Mouse (Mus musculus) intestine, embryonic 14.5 days (tissue): Measurements from ENCODE around the gene Angpt4. TPM values are rescaled to one million over a fixed set of nuclear protein-coding genes. Genes with fewer than 3 reads are reported as not detected.

Source experiments
- ATAC-seq: fragments of 200-750 bp; cut with Nextera tagmentation; replicated peaks from 2 replicates; pipeline ENCODE4 v1.8.0; 2017; ENCODE audit warnings: low read depth, moderate number of reproducible peaks, moderate TSS enrichment, moderate library complexity; ENCODE audit not compliant: low FRiP score, low TSS enrichment
- DNase-seq: peaks from one replicate; pipeline ENCODE4 v3.0.0-alpha.2; 2018; ENCODE audit warnings: low spot score
- H3K27ac ChIP-seq: fragments of 300-500 bp; sonication (generic); 2 replicates; pipeline ENCODE4 v1.5.1; 2014; ENCODE audit warnings: low read depth, mild to moderate bottlenecking, control low read depth
- H3K27me3 ChIP-seq: fragments of 300-500 bp; sonication (generic); replicated peaks from 2 replicates; pipeline ENCODE4 v1.6.1; 2014; ENCODE audit warnings: low read length, control low read depth; ENCODE audit not compliant: control insufficient read depth, insufficient read depth
- H3K36me3 ChIP-seq: fragments of 300-500 bp; sonication (generic); 2 replicates; pipeline ENCODE4 v1.6.1; 2014; ENCODE audit warnings: low read length, control low read depth; ENCODE audit not compliant: control insufficient read depth, insufficient read depth
- H3K4me1 ChIP-seq: fragments of 300-500 bp; sonication (generic); replicated peaks from 2 replicates; pipeline ENCODE4 v1.6.1; 2014; ENCODE audit warnings: low read length, control low read depth, mixed read lengths; ENCODE audit not compliant: control insufficient read depth, insufficient read depth
- H3K4me2 ChIP-seq: fragments of 300-500 bp; sonication (generic); 2 replicates; pipeline ENCODE4 v1.6.1; 2014; ENCODE audit warnings: low read length
- H3K4me3 ChIP-seq: fragments of 300-500 bp; sonication (generic); 2 replicates; pipeline ENCODE4 v1.5.1; 2014; ENCODE audit warnings: low read depth, low read length, control low read depth, mixed read lengths
- H3K9ac ChIP-seq: fragments of 300-500 bp; sonication (generic); 2 replicates; pipeline ENCODE4 v1.6.1; 2014; ENCODE audit warnings: mild to moderate bottlenecking, low read length
- H3K9me3 ChIP-seq: fragments of 300-500 bp; sonication (generic); 2 replicates; pipeline ENCODE4 v1.6.1; 2016; ENCODE audit warnings: low read length, control low read depth; ENCODE audit not compliant: control insufficient read depth
- WGBS: fragments of 180-500 bp; shearing (Covaris S2); extraction: QIAGEN DNeasy Blood & Tissue Kit; methylation state at CpG from one replicate; pipeline ENCODE4 v1.1.7; 2014; 5-methylcytosine and 5-hydroxymethylcytosine counted together
- polyA plus RNA-seq: library from polyadenylated mRNA; unstranded; fragments of >200 nt; fragmentation: Nextera tagmentation; extraction: Ambion mirVana; gene quantifications from 2 replicates; pipeline ENCODE4 v1.2.1, GENCODE M21; 2014

The Angpt4 gene
- polyA plus RNA-seq, 1 experiment from 2014 or later, result 1.2 TPM

GRCm38 (mm10) chr2:151961284-151962196 lies 50.5 kb downstream of the Angpt4 start:
- 50% methylated on average over 9 of the region's 9 CpGs for WGBS
- no peak overlapping the region for H3K9ac ChIP-seq
- ATAC-seq, result no peak
- no peak for DNase-seq
- H3K4me2 ChIP-seq, result no peak overlapping the region
- H3K36me3 ChIP-seq, result no peaks in the 10 kb centered on the region
- H3K4me1 ChIP-seq, result 0 out of 2 replicates have a peak, but pooled peaks cover 6% of the 10 kb centered on the region
- H3K27me3 ChIP-seq, result no peaks in the 10 kb centered on the region
- H3K9me3 ChIP-seq, result no peaks in the 10 kb centered on the region
- no peak overlapping the region for H3K27ac ChIP-seq
- no peak overlapping the region for H3K4me3 ChIP-seq

GRCm38 (mm10) chr2:151962474-151962873 lies 51.5 kb downstream of the Angpt4 start:
- H3K9me3 ChIP-seq, result no peaks in the 10 kb centered on the region
- no peak overlapping the region for H3K4me2 ChIP-seq
- WGBS, result 55% methylated on average over 10 of the region's 10 CpGs
- no peak overlapping the region for H3K9ac ChIP-seq
- H3K27ac ChIP-seq, result no peak overlapping the region
- DNase-seq, result no peak
- no peaks in the 10 kb centered on the region for H3K36me3 ChIP-seq
- H3K27me3 ChIP-seq, result no peaks in the 10 kb centered on the region
- no peak overlapping the region for H3K4me3 ChIP-seq
- 0 out of 2 replicates have a peak, but pooled peaks cover 6% of the 10 kb centered on the region for H3K4me1 ChIP-seq
- peak; percentile 63; the same call in 1 of the 2 replicates for ATAC-seq

DNA sequence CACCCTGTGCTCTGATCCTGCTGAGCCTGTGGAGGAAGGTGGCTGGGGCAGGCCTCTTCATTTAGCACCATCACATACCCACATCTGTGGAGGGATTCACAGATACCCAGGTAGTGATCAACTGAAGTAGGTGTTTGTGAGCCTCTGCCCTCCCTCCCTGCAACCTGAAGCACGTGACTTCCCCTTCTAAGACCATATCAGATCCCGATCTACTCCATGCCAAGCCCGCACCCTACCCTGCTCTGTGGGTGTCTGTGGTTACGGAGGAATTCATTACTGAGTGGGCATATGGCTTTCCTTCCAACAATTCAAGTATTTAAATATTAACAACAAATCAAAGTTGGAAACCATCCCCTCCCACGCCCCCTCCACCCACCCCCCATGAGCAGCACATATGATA lies 52.3 kb downstream of the Angpt4 start:
- Histone ChIP-seq H3K4me2 (no peak overlapping the region), H3K36me3 (no peaks in the 10 kb centered on the region), H3K4me1 (0 out of 2 replicates have a peak, but pooled peaks cover 6% of the 10 kb centered on the region), H3K4me3 (no peak overlapping the region), H3K9ac (no peak overlapping the region), H3K27ac (no peak overlapping the region), H3K9me3 (no peaks in the 10 kb centered on the region), H3K27me3 (no peaks in the 10 kb centered on the region)
- ATAC-seq, result no peak
- no peak for DNase-seq
- WGBS, result 89% methylated on average over 5 of the region's 5 CpGs

DNA sequence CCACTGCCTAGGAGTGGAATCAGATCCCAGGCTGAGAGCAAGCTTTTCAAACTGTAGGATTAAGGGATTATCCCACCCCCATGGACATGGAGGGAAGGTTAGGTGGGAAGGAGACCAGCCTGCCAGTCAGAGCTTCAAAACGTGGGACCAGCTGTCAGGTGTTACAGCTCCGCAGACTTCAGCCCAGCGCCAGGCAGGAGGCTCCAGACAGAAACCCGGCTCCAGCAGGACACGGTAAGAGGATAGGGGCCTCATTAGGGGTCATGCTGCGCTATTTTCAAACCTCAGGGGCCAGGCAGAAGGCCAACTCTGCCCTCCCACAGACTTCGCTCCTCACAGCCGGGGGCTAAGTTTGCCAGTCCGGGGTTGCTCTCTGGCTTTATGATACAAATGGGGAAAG lies 53.0 kb downstream of the Angpt4 start:
- Histone ChIP-seq H3K4me2 (no peak overlapping the region), H3K4me1 (0 out of 2 replicates have a peak, but pooled peaks cover 6% of the 10 kb centered on the region), H3K27me3 (no peaks in the 10 kb centered on the region), H3K9ac (no peak overlapping the region), H3K9me3 (no peaks in the 10 kb centered on the region), H3K27ac (no peak overlapping the region), H3K36me3 (no peaks in the 10 kb centered on the region), H3K4me3 (no peak overlapping the region)
- 17% methylated on average over 9 of the region's 9 CpGs for WGBS
- no peak for ATAC-seq
- DNase-seq, result no peak

DNA sequence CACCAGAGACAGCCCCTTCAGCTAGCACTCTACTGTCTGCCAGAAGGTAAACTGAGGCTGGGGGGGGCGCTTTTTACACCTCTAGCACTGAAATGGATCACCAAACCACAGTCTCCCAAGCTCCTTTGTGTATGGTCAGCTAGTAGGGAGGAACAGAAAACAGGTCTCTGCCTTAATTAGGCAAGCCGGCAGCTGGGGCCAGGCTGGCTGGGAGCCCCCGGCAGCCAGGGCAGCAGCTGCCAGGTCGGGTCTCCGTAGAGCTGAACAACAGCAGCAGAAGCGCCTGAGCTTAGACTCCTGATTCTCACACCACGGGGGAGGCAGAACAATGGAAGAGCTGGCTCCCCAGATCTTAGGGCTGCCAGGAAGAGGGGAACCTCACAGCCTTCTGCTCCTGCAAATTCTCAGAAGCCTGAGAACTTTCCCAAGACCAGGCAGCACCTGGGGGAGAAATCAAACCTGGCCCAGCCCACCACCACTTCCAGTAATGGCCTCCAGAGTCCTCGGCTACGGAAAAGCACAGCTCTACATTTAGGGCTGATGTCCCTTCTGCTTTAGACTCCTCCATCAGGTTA lies 56.3 kb downstream of the Angpt4 start:
- DNase-seq (no peak), ATAC-seq (no peak)
- no peak overlapping the region for H3K4me2 ChIP-seq
- no peak overlapping the region for H3K9ac ChIP-seq
- H3K4me1 ChIP-seq, result peaks cover 21% of the 10 kb centered on the region; the same call in 1 of the 2 replicates
- H3K36me3 ChIP-seq, result peaks cover 6% of the 10 kb centered on the region; the same call in 1 of the 2 replicates
- 36% methylated on average over 9 of the region's 9 CpGs for whole genome bisulfite sequencing
- no peak overlapping the region for H3K27ac ChIP-seq
- no peaks in the 10 kb centered on the region for H3K9me3 ChIP-seq
- H3K4me3 ChIP-seq, result no peak overlapping the region
- H3K27me3 ChIP-seq, result no peaks in the 10 kb centered on the region

GRCm38 (mm10) chr2:151967792-151968191 lies 56.8 kb downstream of the Angpt4 start:
- H3K4me2 ChIP-seq, result no peak overlapping the region
- no peaks in the 10 kb centered on the region for H3K27me3 ChIP-seq
- WGBS, result 62% methylated on average over 2 of the region's 2 CpGs
- ATAC-seq (no peak), DNase-seq (no peak)
- H3K36me3 ChIP-seq, result peaks cover 6% of the 10 kb centered on the region; the same call in 1 of the 2 replicates
- H3K27ac ChIP-seq, result no peak overlapping the region
- no peak overlapping the region for H3K4me3 ChIP-seq
- H3K4me1 ChIP-seq, result peaks cover 21% of the 10 kb centered on the region; the same call in 1 of the 2 replicates
- H3K9ac ChIP-seq, result no peak overlapping the region
- no peaks in the 10 kb centered on the region for H3K9me3 ChIP-seq

GRCm38 (mm10) chr2:151968451-151968850 lies 57.4 kb downstream of the Angpt4 start:
- Histone ChIP-seq H3K36me3 (peaks cover 6% of the 10 kb centered on the region; the same call in 1 of the 2 replicates), H3K27ac (no peak overlapping the region), H3K4me1 (peaks cover 21% of the 10 kb centered on the region; the same call in 1 of the 2 replicates), H3K4me3 (no peak overlapping the region), H3K9me3 (no peaks in the 10 kb centered on the region), H3K27me3 (no peaks in the 10 kb centered on the region), H3K9ac (no peak overlapping the region), H3K4me2 (no peak overlapping the region)
- 85% methylated on average over 8 of the region's 8 CpGs for WGBS
- ATAC-seq (no peak), DNase-seq (no peak)

- Histone ChIP-seq H3K36me3 (peaks cover 6% of the 10 kb centered on the region; the same call in 1 of the 2 replicates), H3K27me3 (no peaks in the 10 kb centered on the region), H3K4me3 (no peak overlapping the region), H3K9me3 (no peaks in the 10 kb centered on the region), H3K27ac (no peak overlapping the region), H3K4me2 (no peak overlapping the region), H3K4me1 (peaks cover 21% of the 10 kb centered on the region; the same call in 1 of the 2 replicates), H3K9ac (no peak overlapping the region)
- ATAC-seq (no peak), DNase-seq (no peak)
- WGBS, result 91% methylated on average over 7 of the region's 7 CpGs
Measured at GRCm38 (mm10) chr2:151968986-151969385, 58.0 kb downstream of the Angpt4 start.
